Mouse (Mus musculus): ENCODE measurements at regions not wholly inside any gene's neighbourhood (a gene's known extent, or its start where the extent isn't known, plus 50 kb on each side); places are given as distances from the start of the nearest gene placed in this dataset.
"Not testable (repeated sequence)": the region's sequence is repeated elsewhere in the genome, so short reads cannot be mapped to it uniquely, and the experiment has no call there.

DNA sequence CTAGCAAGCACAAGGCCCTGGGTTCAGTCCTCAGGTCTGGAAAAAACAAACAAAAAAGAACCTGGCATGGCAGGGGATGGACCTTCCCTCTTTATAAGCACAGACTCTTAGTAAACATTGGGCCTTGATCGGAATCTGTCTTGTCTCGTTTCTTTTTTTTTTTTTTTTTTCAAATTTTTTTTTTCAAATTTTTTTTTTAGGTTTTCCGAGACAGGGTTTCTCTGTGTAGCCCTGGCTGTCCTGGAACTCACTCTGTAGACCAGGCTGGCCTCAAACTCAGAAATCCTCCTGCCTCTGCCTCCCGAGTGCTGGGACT is 51.6 kb upstream of the Ier3 start:
- TF ChIP-seq NANOG (IDR thresholded peaks at IDR 0.05; ENCODE audit: borderline replicate concordance, low read length); CTCF (conservative IDR thresholded peaks at IDR 0.05; ENCODE audit: low read length): not testable (repeated sequence)
